Mouse (Mus musculus) neutrophil, adult 65 days (primary cell): ENCODE results near the gene Dtl. TPM values are rescaled to one million over a fixed set of nuclear protein-coding genes. Genes with fewer than 3 reads are reported as not detected.

Experiments
- total RNA-seq: library from RNA; stranded (reverse); gene quantifications from 2 replicates; pipeline ENCODE4 v1.2.4, GENCODE M21; 2023

Gene Dtl
- total RNA-seq: 35.7 and 50.7 TPM in 2 replicates

GRCm38 (mm10) chr1:191575458-191576247 lies at the start of gene Dtl, which contains the start of gene Ints7:
Gene Dtl (minus strand): TSS chr1:191575544.
Gene Ints7 (plus strand): TSS chr1:191575636.

Other genes with a start within 250 kb of the Dtl start
- 2.9 and 3.3 TPM in 2 replicates for gene Tmem206, start 249.6 kb downstream of the Dtl start, total RNA-seq
- gene Ppp2r5a, start 172.3 kb downstream of the Dtl start, total RNA-seq: 356 and 369 TPM in 2 replicates
- 24.7 and 34.8 TPM in 2 replicates for gene Ints7, start 92 bp upstream of the Dtl start, total RNA-seq
- 73.4 and 78.1 TPM in 2 replicates for gene Lpgat1, start 142.3 kb upstream of the Dtl start, total RNA-seq
- gene Nek2, start 245.9 kb upstream of the Dtl start, total RNA-seq: 19.7 and 27.1 TPM in 2 replicates